Mouse (Mus musculus) neural tube, embryonic 13.5 days (tissue): Measurements from ENCODE around the gene P2ry10b. TPM values are rescaled to one million over a fixed set of nuclear protein-coding genes. Genes with fewer than 3 reads are reported as not detected.

Source experiments
- ATAC-seq: fragments of 200-750 bp; cut with Nextera tagmentation; 2 replicates; pipeline ENCODE4 v1.8.0; 2017; ENCODE audit warnings: low read depth, mild to moderate bottlenecking, moderate TSS enrichment, moderate library complexity
- H3K27ac ChIP-seq: fragments of 300-500 bp; sonication (generic); replicated peaks from 2 replicates; pipeline ENCODE4 v1.5.1; 2015; ENCODE audit warnings: moderate library complexity, mild to moderate bottlenecking, inconsistent platforms
- H3K27me3 ChIP-seq: fragments of 300-500 bp; sonication (generic); 2 replicates; pipeline ENCODE4 v1.6.1; 2015; ENCODE audit warnings: mild to moderate bottlenecking, inconsistent platforms
- H3K36me3 ChIP-seq: fragments of 300-500 bp; sonication (generic); 2 replicates; pipeline ENCODE4 v1.6.1; 2015; ENCODE audit warnings: mild to moderate bottlenecking, inconsistent platforms
- H3K4me1 ChIP-seq: fragments of 300-500 bp; sonication (generic); replicated peaks from 2 replicates; pipeline ENCODE4 v1.6.1; 2015; ENCODE audit warnings: inconsistent platforms
- H3K4me2 ChIP-seq: fragments of 300-500 bp; sonication (generic); 2 replicates; pipeline ENCODE4 v1.6.1; 2015; ENCODE audit warnings: inconsistent platforms, mild to moderate bottlenecking, moderate library complexity
- H3K4me3 ChIP-seq: fragments of 300-500 bp; sonication (generic); 2 replicates; pipeline ENCODE4 v1.5.1; 2015; ENCODE audit warnings: mild to moderate bottlenecking, inconsistent platforms
- H3K9ac ChIP-seq: fragments of 300-500 bp; sonication (generic); 2 replicates; pipeline ENCODE4 v1.6.1; 2015; ENCODE audit warnings: moderate library complexity, mild to moderate bottlenecking, inconsistent platforms
- H3K9me3 ChIP-seq: fragments of 300-500 bp; sonication (generic); 2 replicates; pipeline ENCODE4 v1.6.1; 2016; ENCODE audit warnings: inconsistent platforms
- WGBS: fragments of 180-500 bp; shearing (Covaris S2); methylation state at CpG from one replicate; pipeline ENCODE4 v1.1.7; 2015; 5-methylcytosine and 5-hydroxymethylcytosine counted together
- polyA plus RNA-seq: library from polyadenylated mRNA; unstranded; fragments of >200 nt; fragmentation: Nextera tagmentation; extraction: Ambion mirVana; gene quantifications from 2 replicates; pipeline ENCODE4 v1.2.1, GENCODE M21; 2015

Gene P2ry10b
- polyA plus RNA-seq: 0.18 and 1.6 TPM in 2 replicates

DNA sequence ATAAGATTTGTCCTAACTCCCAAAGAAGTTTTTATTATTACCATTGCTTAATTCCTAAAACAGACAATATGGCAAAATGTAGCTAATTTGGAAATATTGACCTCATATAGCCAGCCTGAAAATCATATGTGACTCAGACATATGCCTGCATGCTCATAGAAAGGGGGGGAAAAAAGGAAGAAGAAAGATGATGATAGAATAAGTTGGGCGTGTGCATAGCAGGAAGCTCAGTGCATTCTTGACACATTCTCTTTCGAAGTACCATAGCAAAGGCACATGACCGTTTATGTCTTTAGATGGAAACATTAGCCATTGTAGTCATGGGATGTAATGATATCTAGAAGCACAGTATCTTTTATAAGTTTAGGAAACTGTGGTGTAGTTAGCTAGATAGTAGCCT, at the start of gene P2ry10b:
TSS of gene P2ry10b (plus strand) at position 247 of the 400 bp plus-strand sequence.
- no peaks in the 10 kb centered on the region for H3K36me3 ChIP-seq
- no peak for ATAC-seq

DNA sequence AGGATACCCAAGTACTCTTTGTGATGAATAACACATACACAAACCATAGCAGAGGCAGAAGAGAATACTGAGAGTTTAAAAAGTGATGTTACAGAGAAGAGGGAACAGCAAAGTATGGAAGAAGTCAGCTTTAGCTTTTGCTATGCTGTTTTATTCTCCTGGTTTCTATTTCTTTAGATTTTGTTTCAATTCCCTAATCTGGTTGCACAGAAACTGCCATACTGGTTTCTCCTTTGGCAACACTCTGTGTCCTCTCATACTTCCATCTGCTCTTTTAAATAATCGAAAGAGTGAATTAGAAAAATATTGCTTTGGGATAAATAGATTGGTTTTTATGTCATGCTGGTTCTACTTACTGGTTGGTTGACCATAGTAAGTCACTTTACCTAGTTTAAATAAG, 32.4 kb upstream of the P2ry10b start:
- 84% methylated on average over 1 of the region's 1 CpGs for WGBS
- Histone ChIP-seq H3K36me3 (no peaks in the 10 kb centered on the region), H3K27ac (no peak overlapping the region), H3K4me3 (no peak overlapping the region), H3K9ac (no peak overlapping the region), H3K4me1 (no peaks in the 10 kb centered on the region), H3K27me3 (no peaks in the 10 kb centered on the region), H3K9me3 (no peaks in the 10 kb centered on the region), H3K4me2 (no peak overlapping the region)
- no peak for ATAC-seq

More for the DNA sequence above, at the start of gene P2ry10b:
- H3K4me1 ChIP-seq: no peaks in the 10 kb centered on the region
- H3K9me3 ChIP-seq: no peaks in the 10 kb centered on the region
- H3K27me3 ChIP-seq: no peaks in the 10 kb centered on the region; the same call in 1 of the 2 replicates
- H3K27ac ChIP-seq: no peak within 1 kb of the TSS
- H3K4me3 ChIP-seq: no peak within 1 kb of the TSS
- WGBS: 93% methylated on average over 3 of the region's 3 CpGs
- no peak within 1 kb of the TSS for H3K4me2 ChIP-seq
- H3K9ac ChIP-seq: no peak within 1 kb of the TSS

DNA sequence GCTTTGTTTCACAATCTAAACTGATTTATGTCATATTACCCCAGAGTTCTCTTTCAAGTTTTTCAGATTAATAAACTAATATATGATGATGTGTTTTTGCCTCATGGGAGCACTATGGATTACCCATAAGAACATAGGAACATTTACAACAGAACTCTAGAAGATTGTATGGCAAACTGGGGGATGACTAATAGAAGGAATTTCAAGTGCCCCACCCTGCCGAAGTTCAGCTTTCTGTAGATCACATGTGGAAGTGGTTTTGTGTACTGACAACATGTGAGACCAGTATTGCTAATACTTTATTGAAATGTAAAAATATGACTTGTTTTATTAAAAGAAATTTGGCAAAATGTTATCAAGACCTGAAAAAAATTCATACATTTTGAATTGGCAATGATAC, 31.7 kb upstream of the P2ry10b start:
- no peak overlapping the region for H3K9ac ChIP-seq
- 89% methylated on average over 1 of the region's 1 CpGs for WGBS
- H3K9me3 ChIP-seq: no peaks in the 10 kb centered on the region
- H3K4me2 ChIP-seq: no peak overlapping the region
- H3K4me3 ChIP-seq: no peak overlapping the region
- no peak for ATAC-seq
- H3K27me3 ChIP-seq: no peaks in the 10 kb centered on the region
- H3K36me3 ChIP-seq: no peaks in the 10 kb centered on the region
- H3K27ac ChIP-seq: no peak overlapping the region
- no peaks in the 10 kb centered on the region for H3K4me1 ChIP-seq

DNA sequence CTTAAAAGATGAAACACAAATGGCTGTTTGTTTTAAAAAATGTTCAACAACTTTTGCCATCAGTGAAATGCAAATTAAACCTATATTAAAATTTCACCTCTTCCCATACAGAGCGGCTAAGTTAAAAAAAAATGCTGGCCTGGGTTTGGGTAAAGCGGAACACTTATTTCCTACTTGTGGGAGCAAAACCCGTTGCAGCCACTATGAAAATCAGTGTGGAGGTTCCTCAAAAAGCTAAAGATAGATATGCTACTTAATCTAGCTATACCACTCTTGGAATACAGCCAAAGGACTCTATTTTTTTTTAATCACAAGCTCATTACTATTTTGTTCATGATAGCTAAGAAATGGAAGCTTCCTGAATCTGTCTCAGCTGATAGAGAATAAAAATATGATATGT, 5.5 kb upstream of the P2ry10b start:
- no peak for ATAC-seq
- 82% methylated on average over 3 of the region's 3 CpGs for WGBS
- no peaks in the 10 kb centered on the region for H3K27me3 ChIP-seq

DNA sequence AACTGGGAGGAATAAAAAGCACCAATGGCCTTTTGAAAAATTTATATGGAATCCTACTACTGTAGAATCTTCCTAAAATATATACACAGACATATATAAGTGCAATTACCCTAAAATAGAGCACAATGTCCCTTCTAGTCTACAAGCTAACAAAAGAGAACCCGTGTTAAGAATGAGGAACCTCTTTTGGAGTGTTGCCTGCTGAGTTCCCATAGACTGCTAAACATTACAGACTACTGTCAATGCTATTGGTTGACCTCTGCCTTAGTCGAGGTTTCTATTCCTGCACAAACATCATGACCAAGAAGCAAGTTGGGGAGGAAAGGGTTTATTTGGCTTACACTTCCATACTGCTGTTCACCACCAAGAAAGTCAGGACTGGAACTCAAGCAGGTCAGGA, 4.8 kb upstream of the P2ry10b start:
- Histone ChIP-seq H3K9me3 (no peaks in the 10 kb centered on the region), H3K27ac (no peak overlapping the region), H3K4me2 (no peak overlapping the region), H3K4me3 (no peak overlapping the region), H3K36me3 (no peaks in the 10 kb centered on the region), H3K27me3 (no peaks in the 10 kb centered on the region; the same call in 1 of the 2 replicates), H3K9ac (no peak overlapping the region), H3K4me1 (no peaks in the 10 kb centered on the region)
- ATAC-seq: no peak
- WGBS: 72% methylated on average over 2 of the region's 2 CpGs

More for the DNA sequence above, 5.5 kb upstream of the P2ry10b start:
- Histone ChIP-seq H3K9ac (no peak overlapping the region), H3K9me3 (no peaks in the 10 kb centered on the region), H3K4me2 (no peak overlapping the region), H3K27ac (no peak overlapping the region), H3K36me3 (no peaks in the 10 kb centered on the region), H3K4me1 (no peaks in the 10 kb centered on the region), H3K4me3 (no peak overlapping the region)

DNA sequence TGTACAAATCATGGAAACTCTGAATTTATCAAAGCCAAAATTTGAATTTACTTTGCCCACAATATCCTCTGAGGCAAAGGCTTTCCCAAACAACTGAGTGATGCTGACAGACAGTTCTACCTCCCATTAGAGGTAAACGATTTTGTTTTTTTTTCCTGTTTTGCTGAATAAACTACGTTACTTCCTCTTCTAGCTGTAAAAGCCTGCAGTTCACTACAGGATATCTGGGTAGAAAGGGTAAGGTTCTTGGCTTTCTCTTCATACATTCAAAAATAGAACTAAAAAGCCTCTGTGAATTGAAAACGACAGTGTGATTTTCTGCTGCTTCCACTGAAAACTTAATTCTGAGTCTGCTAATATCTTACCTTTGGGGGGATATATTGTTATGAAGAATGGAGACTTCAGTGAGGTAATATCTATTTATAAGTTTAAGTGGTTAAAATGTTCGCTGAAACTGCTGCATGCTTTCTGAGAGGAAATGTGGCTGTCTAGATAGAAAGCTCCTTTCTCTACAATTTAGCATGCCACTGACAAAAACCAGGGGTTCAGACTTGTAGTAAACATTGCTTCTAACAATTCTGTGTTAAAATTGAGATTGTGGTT, 765 bp downstream of the P2ry10b start:
- Histone ChIP-seq H3K27ac (no peak overlapping the region), H3K4me1 (no peaks in the 10 kb centered on the region), H3K4me2 (no peak overlapping the region), H3K9ac (no peak overlapping the region), H3K36me3 (no peaks in the 10 kb centered on the region), H3K9me3 (no peaks in the 10 kb centered on the region), H3K27me3 (no peaks in the 10 kb centered on the region; the same call in 1 of the 2 replicates), H3K4me3 (no peak overlapping the region)
- no peak for ATAC-seq
- WGBS: 76% methylated on average over 4 of the region's 4 CpGs

DNA sequence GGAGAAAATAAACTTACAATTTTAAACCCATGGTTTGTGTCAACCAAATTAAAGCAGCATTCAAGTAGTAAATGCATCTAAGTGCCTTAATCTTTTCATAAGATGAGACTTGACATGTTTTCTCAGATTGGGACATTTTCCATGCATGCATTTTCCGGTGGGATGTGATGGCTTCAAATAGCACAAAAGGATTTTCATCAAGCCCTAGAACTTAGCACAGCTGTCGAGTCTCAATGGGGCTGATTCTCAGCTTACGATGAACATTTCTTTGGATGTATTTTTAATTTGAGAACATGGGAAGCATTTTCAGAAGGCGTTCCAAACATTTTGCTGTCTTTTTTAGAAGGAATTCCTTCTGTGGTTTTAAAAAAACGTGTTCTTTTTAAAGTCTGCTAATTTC, 1.3 kb downstream of the P2ry10b start:
- no peak overlapping the region for H3K9ac ChIP-seq
- H3K9me3 ChIP-seq: no peaks in the 10 kb centered on the region
- WGBS: 68% methylated on average over 5 of the region's 5 CpGs
- H3K4me3 ChIP-seq: no peak overlapping the region
- no peaks in the 10 kb centered on the region for H3K36me3 ChIP-seq
- no peaks in the 10 kb centered on the region; the same call in 1 of the 2 replicates for H3K27me3 ChIP-seq
- H3K27ac ChIP-seq: no peak overlapping the region
- H3K4me2 ChIP-seq: no peak overlapping the region
- no peaks in the 10 kb centered on the region for H3K4me1 ChIP-seq
- no peak for ATAC-seq

DNA sequence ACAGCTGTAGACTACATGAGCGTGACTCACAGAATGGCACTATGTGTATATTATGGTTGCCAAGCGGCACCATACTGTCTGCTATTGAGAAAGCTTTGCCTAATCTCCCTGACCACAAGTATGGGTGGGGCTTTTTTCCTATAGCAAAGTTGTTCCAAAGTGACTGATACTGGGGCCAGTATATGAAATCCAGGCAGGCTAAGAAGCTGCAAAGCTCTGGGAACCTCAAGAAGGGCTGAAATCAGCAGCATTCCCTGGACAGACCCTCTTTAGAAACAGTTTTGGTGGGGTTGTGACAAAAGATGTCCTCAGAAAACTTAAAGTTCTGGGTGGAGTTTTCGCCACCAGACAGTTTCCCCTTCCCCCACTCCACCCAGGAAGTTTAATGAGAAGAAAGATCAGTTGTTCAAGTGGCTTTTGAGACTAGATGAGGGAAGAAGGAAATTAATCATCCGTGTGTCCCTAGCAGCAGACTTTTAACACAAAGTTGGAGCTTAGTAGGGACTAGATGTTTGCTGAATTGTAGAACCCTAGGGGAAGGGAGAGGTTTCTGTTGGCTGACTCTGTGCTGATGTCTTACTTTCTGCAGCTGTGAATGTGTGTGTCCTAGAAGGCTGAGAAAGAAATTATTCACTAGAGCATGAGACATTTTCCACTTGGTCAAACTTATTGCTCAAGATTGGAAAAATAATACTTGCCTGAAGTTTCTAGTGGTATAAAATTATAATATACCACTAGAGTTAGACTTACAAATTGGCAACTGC, 2.2 kb downstream of the P2ry10b start:
- no peaks in the 10 kb centered on the region for H3K9me3 ChIP-seq

DNA sequence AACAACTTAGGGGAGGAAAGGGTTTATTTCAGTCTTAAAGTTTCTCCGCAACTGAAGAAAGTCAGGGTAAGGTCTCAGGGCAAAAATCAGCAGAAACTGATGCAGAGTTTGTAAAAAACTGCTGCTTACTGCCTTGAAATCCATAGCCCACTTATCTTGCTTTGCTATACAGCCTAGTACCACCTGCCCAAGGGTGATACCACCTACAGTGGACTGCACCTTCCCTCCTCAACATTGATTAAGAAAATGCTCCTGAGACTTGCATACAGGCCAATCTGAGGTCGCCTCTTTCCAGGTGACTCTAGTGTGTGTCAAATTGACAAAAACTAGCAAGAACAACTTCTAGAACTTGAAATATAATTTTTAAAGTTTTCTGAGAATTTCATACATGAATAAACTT, 7.3 kb downstream of the P2ry10b start:
- Histone ChIP-seq H3K9ac (no peak overlapping the region), H3K27ac (no peak overlapping the region), H3K4me3 (no peak overlapping the region), H3K36me3 (no peaks in the 10 kb centered on the region), H3K27me3 (no peaks in the 10 kb centered on the region), H3K9me3 (no peaks in the 10 kb centered on the region), H3K4me1 (no peaks in the 10 kb centered on the region), H3K4me2 (no peak overlapping the region)
- ATAC-seq: no peak
- WGBS: 76% methylated on average over 2 of the region's 2 CpGs

More for the DNA sequence above, 2.2 kb downstream of the P2ry10b start:
- no peaks in the 10 kb centered on the region for H3K4me1 ChIP-seq
- H3K27me3 ChIP-seq: no peaks in the 10 kb centered on the region; the same call in 1 of the 2 replicates
- H3K36me3 ChIP-seq: no peaks in the 10 kb centered on the region
- WGBS: 63% methylated on average over 4 of the region's 4 CpGs
- H3K27ac ChIP-seq: no peak overlapping the region
- no peak for ATAC-seq
- H3K9ac ChIP-seq: no peak overlapping the region
- H3K4me3 ChIP-seq: no peak overlapping the region
- H3K4me2 ChIP-seq: no peak overlapping the region

DNA sequence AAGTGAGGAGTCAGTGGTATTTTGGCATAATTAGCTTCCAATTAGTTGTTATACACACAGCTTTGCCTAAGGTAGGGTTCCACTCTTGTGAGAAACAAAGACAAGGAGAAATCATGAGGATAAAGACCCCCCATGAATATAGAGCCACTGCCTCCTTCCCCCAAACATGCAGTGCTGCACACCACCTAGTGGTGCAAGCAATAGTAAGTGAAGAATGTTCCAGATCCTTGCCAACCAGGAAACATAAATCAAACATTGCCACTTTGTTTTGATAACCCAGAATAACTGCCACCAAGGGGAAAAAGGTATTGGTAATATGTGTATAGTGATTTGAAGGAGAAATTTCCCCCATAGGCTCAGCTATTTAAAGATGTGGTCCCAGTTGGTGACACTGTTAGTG, 11.8 kb downstream of the P2ry10b start:
- H3K4me2 ChIP-seq: no peak overlapping the region
- ATAC-seq: no peak

DNA sequence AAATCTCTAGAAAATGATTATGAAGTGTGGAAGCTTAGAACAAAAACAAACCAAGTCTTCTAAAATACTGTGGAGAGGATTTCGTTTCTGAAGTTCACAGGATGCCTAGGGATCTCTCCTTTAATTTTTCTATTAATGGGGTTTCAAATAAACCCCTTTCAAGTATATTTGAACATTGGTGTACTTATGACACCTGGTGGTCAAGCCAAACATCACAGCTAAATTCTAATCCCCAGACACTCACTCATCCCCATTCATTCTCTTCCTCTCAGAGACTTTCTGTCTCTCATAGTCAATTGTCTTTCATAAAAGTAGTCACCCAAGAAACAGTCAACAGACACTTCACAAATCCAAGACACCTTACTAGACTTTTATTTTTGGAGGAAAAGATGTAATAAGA, 19.6 kb downstream of the P2ry10b start:
- Histone ChIP-seq H3K36me3 (no peaks in the 10 kb centered on the region), H3K9me3 (no peaks in the 10 kb centered on the region), H3K9ac (no peak overlapping the region), H3K27me3 (no peaks in the 10 kb centered on the region), H3K4me2 (no peak overlapping the region), H3K4me3 (no peak overlapping the region), H3K4me1 (no peaks in the 10 kb centered on the region), H3K27ac (no peak overlapping the region)
- no peak for ATAC-seq
- WGBS: 23% methylated on average over 1 of the region's 1 CpGs

More for the DNA sequence above, 11.8 kb downstream of the P2ry10b start:
- Histone ChIP-seq H3K9me3 (no peaks in the 10 kb centered on the region), H3K4me3 (no peak overlapping the region), H3K36me3 (no peaks in the 10 kb centered on the region), H3K27me3 (no peaks in the 10 kb centered on the region), H3K4me1 (no peaks in the 10 kb centered on the region), H3K27ac (no peak overlapping the region), H3K9ac (no peak overlapping the region)

DNA sequence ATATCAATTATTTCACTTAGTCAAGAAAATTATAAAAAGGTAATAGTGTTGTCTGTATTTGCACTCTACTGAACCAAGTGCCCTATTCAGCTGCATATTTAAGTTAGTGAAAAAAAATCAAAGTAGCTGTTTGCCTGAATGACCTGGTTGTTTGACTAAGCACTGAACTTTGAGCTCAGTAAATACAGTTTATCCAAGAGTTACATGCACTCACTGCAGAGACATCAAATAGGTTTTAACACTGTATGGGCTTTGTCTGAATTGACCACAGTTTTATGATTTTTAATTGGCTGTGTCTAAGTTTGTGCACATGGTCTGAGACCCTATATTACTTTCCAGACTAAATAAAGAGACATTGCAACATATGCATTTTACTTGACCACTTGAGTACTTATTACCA, 20.4 kb downstream of the P2ry10b start:
- Histone ChIP-seq H3K36me3 (no peaks in the 10 kb centered on the region), H3K4me2 (no peak overlapping the region), H3K9ac (no peak overlapping the region), H3K4me1 (no peaks in the 10 kb centered on the region), H3K27me3 (no peaks in the 10 kb centered on the region), H3K9me3 (no peaks in the 10 kb centered on the region), H3K4me3 (no peak overlapping the region), H3K27ac (no peak overlapping the region)
- ATAC-seq: no peak

DNA sequence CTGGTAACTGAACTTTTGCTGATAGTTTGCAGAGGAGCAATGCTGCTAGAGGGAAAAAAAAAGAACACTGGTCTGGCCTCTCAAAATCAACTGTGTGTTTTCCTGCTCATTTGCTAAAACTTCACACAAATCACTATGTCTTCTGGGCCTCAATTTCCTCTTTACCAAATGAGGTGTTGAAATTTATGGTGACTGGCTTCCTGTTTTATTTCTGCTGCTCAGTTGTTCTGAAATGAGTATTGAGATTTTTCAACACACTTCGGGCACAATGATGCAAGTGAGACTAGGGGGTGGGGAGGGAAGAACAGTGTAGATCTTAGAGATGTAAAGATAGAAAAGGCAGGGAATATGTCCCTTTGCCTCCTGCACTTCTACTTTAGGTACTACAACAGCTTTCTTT, 30.0 kb downstream of the P2ry10b start:
- Histone ChIP-seq H3K36me3 (no peaks in the 10 kb centered on the region), H3K4me1 (no peaks in the 10 kb centered on the region), H3K27me3 (no peaks in the 10 kb centered on the region), H3K27ac (no peak overlapping the region), H3K4me3 (no peak overlapping the region), H3K4me2 (no peak overlapping the region), H3K9me3 (no peaks in the 10 kb centered on the region), H3K9ac (no peak overlapping the region)
- WGBS: 59% methylated on average over 1 of the region's 1 CpGs
- ATAC-seq: no peak
